Mouse (Mus musculus) c-Kit-positive CD71-positive TER-119-positive erythroid progenitor cells, embryonic 14.5 days (primary cell): Measurements from ENCODE around the gene Dnal4.

ENCODE experiments used
- DNase-seq: peaks from one replicate; pipeline ENCODE4 v3.0.0-alpha.2; 2013; ENCODE audit warnings: low spot score

Gene Dnal4

GRCm38 (mm10) chr15:79763001-79763400, 14.6 kb downstream of the Dnal4 start:
- no peak for DNase-seq

GRCm38 (mm10) chr15:79760956-79761355, 16.7 kb downstream of the Dnal4 start:
- DNase-seq: no peak

DNA sequence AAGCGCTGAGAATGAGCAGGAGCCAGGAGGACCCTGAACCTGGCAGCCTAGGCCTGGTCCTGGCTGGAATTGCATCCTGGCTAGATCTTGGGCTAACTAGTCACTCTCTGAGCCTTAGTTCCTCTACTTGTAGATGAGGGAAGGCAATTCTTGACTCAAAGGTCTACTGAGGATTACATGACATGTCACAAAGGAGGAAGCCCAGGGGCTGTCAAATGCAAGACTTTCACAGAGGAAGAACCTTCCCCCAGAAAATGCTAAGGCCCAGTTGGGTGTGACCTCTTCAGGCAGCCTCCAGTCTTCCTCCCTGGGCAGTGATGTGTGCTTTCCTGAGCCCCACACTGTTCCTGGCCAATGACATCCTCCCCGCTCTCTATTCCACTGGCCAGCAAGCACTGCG, 20.5 kb downstream of the Dnal4 start:
- DNase-seq: no peak

DNA sequence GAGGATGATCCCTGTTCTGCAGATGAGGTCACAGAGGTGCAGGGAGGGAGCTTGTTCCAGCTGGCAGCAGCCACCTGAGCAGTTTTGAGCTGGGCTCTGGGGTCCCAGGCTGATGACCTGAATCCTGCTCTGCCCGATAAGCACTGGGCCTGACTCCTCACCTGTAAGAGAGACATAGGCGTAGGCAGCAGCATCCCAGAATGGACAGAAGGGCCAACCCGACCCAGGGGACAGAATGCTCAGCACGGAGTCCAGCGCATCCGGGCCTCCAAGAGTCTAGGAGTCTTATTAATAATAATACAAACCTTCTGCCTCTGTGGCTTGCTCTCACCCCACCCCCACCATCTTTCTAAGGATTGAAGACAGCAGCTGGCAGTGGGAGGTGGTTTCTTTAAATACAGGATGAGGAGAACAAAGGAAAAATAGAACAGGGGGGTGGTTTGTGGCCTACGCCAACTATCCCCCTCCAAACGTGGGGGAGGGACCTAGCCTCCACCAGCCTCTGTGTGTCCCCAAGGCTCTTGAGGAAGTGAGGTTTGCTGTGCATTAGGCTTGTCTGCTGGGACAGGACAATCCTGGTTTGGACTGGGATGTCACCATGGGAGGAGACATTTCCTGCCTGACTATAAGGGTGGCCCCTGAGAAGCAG, 21.5 kb downstream of the Dnal4 start:
- no peak for DNase-seq

DNA sequence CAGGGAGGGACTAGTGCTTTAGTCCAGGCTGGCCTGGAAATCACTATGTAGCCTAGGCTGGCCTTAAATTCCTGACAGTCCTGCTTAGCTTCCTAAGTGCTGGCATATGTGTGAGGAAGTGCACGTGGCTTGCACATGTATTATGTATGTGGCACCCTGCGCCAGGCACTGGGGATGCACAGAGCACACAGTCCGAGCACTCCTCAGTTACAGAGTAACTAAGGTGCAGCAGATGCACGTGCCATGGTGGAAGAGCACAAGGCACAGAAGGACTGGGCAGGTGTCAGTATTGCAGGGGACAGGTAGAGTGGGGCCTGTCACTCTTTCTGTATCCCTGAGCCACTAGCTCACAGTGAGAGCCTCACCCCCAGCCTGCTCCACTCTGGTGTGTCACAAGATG, 22.5 kb downstream of the Dnal4 start:
- DNase-seq: no peak

GRCm38 (mm10) chr15:79753873-79754272, 23.8 kb downstream of the Dnal4 start:
- DNase-seq: no peak

- DNase-seq: no peak
These were observed 24.3 kb downstream of the Dnal4 start for GRCm38 (mm10) chr15:79753420-79753752.

DNA sequence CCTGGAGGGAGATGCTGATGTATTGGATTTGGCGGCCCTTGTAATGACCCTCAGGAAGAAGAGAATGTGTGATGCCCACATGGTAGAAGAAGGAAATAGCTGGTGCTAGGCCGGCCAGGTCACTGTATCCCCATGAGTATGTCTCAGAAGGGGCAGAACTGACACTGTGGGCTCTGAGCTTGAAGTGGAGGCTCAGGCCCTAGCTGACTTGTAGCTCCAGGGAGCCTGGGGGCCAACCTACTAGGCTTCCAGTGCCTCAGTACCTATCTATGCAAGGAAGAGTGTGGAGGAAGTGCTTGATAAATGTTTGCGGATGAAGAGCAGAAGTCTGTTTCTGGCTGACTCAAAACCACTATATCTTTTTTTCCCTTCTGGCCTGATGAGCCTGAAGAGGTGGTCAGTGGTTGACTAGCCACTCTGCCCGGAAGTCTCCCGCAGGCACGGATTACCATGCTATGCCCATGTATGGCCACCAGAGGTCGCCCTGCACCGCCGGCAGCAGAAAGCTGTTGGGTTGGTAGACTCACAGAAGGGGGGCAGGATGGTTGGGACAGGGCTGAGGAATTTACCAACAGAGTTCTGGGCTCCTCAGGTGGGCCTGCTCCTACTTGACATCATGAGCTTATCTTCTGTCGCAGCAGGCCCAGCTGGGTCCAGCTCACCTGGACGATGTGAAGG, 24.8 kb downstream of the Dnal4 start:
- peak; percentile 44 for DNase-seq

- no peak for DNase-seq
These were observed 25.9 kb downstream of the Dnal4 start for GRCm38 (mm10) chr15:79751772-79752171.

DNA sequence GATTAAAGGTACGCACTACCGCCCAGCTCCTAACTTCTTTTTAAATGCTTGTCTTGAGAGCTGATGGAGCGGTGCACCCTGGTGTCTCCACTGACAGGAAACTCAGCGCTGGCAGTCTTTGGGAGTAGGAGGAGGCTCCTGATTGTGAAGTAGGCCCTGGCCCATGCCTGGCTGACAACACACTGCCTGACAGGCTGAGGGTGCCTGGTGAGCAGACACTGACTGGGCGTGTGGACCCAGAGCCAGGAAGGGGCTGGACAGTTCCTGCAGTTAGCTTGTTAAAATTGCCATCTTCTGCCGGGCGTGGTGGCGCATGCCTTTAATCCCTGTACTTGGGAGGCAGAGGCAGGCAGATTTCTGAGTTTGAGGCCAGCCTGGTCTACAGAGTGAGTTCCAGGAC, 27.4 kb downstream of the Dnal4 start:
- DNase-seq: no peak

- DNase-seq: no peak
These were observed 28.5 kb downstream of the Dnal4 start for GRCm38 (mm10) chr15:79749162-79749561.

DNA sequence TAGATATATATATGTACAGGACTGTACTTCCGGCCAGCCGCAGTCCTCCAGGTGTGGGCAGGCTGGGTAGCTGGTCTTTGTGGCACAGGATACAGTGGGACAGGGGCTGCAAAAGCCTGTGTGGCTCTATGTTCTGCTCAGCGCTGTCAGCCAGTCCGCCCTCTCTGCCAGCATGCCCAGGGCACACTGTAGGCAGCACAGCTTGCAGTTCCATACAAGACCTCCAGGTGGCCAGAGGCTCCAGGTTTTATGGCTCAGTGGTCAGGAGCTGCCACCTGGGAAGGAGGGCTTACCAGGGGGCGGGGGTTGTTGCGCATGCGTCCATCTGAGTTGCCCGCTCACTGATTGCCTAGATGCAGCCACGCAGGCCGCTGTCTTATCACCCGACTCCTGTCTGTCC, 29.7 kb downstream of the Dnal4 start:
- peak; percentile 37 for DNase-seq

- no peak for DNase-seq
These were observed 31.8 kb downstream of the Dnal4 start for GRCm38 (mm10) chr15:79745883-79746282.

- no peak for DNase-seq
These were observed 32.3 kb downstream of the Dnal4 start for GRCm38 (mm10) chr15:79745312-79745711.

GRCm38 (mm10) chr15:79744742-79745141, 32.9 kb downstream of the Dnal4 start:
- DNase-seq: no peak

- no peak for DNase-seq
These were observed 33.6 kb downstream of the Dnal4 start for GRCm38 (mm10) chr15:79744001-79744400.

- DNase-seq: no peak
These were observed 35.0 kb downstream of the Dnal4 start for GRCm38 (mm10) chr15:79742706-79743023.

DNA sequence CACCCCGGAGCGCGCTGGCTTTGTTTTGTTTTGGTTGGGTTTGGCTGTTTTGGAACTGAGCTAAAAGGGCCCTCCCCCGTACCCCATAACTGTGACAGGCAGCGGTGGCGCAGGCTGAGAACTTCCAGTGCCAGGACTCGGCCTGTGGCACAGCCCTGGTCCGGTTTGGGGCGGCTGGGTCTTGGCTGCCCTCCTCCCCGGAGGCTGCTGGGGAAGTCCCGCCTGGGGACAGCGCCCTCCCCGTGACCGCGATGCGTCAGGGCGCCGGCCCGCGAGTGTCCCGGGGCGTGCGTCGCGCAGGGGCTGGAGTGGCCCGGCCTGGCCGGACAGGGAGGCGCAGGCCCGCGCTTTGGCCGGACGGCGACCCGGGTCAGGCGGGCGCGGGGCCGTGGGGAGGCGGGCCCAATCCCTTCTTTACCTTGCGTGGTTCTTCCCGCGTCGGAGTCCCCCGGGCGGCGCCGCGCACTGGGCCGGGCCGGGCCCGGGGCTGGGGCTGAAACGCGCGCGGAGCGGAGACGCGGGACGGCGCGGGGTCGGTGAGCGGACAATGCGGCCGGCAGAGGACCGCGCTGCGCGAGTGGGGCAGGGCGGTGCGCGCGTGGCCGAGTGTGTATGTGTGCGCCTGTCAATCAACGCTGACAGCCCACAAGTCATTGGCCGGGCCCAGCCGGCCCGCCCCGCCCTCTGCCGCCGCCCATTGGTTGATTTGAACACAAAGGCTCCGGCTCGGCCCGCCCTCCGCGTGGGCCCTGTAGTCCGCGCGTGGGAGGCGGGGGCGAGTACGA, 35.5 kb downstream of the Dnal4 start, which contains the start of gene Sun2:
Sun2 (minus strand) TSS at position 616 of the 785 bp plus-strand sequence.
- DNase-seq: peak; percentile 84

GRCm38 (mm10) chr15:79741173-79741858, 36.3 kb downstream of the Dnal4 start:
- peak; percentile 31 for DNase-seq

GRCm38 (mm10) chr15:79740739-79741138, 36.9 kb downstream of the Dnal4 start:
- DNase-seq: no peak

DNA sequence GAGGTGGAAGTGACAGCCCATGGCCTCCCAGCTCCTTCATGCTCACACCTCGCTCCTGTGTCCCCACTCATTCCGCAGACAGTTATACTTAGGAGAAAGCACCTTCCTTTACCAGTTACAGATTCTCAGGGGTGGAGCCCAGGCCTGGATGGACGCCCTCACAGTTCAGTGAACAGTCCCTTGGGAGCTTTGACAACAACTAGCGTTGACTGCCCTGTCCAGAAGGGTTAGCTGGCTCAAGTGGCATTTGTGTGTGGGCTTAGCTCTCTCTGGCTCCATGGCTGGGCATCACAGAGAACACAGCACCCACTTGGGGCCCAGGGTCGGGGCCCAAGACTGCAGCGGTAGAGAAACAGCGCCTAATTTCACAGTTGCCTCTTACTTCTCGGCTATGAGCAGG, 43.3 kb downstream of the Dnal4 start:
- no peak for DNase-seq

- DNase-seq: no peak
These were observed 44.0 kb downstream of the Dnal4 start for GRCm38 (mm10) chr15:79733640-79734039.

- DNase-seq: no peak
These were observed 44.5 kb downstream of the Dnal4 start for GRCm38 (mm10) chr15:79733192-79733591.
